Comparison of ENCODE assay signal across 16 mouse cellular contexts in the genomic region with DNA sequence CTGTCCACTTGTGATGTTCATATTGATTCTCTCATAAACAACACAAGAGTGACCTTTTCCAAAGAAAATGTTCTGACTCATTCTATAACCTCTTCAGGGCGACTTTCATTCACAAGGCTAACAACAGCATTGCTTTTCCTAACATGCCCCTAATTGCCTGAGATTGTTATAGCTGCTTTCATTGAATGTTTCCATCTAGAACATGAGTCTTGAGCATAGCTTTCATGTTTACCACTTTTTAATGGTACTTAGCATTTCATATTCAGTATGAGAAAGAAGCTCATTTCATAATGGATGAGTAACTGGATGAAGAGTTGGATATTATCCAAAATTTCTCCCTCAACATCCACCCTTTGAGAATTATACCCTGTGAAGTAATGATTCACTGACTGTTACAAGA.
"Had no signal": no experiment of that assay in that cellular context is flagged by ENCODE, and none has a peak within 500 bp of the region (broad histone marks: within the 10 kb centered on the region; RNA-seq: fewer than 3 reads in every experiment).

No protein-coding gene starts in this region.

- ATAC-seq: midbrain, embryonic 16.5 days had no signal

- H3K4me2 ChIP-seq: lung, embryonic 14.5 days; midbrain, embryonic 12.5 days; neural tube, embryonic 12.5 days; stomach, embryonic 15.5 days had no signal

- H3K27me3 ChIP-seq: midbrain, embryonic 12.5 days; neural tube, embryonic 12.5 days; stomach, embryonic 15.5 days had no signal

- H3K27ac ChIP-seq: midbrain, embryonic 10.5 days; midbrain, embryonic 12.5 days; neural tube, embryonic 12.5 days; stomach, embryonic 15.5 days; stomach, postnatal 0 days had no signal

- H3K9ac ChIP-seq: lung, embryonic 14.5 days; midbrain, embryonic 12.5 days; neural tube, embryonic 12.5 days; stomach, embryonic 15.5 days had no signal

- H3K4me3 ChIP-seq: midbrain, embryonic 10.5 days; midbrain, embryonic 12.5 days; neural tube, embryonic 12.5 days; stomach, embryonic 15.5 days had no signal

- H3K36me3 ChIP-seq: midbrain, embryonic 10.5 days; midbrain, embryonic 12.5 days; neural tube, embryonic 12.5 days; stomach, embryonic 15.5 days had no signal

- H3K4me1 ChIP-seq: midbrain, embryonic 12.5 days; neural tube, embryonic 12.5 days; stomach, embryonic 15.5 days had no signal

- H3K9me3 ChIP-seq: midbrain, embryonic 10.5 days; midbrain, embryonic 12.5 days; neural tube, embryonic 12.5 days; stomach, embryonic 15.5 days had no signal

- DNase-seq: lung, adult 18-20 months; lung, embryonic 14.5 days; lung, postnatal 10 days; lung, postnatal 4 days; midbrain, embryonic 14.5 days; right cerebral cortex, postnatal 25 days; right cerebral cortex, postnatal 4 days; thymus, adult 2 months; thymus, postnatal 25 days; thymus, postnatal 4 days had no signal
